Mouse (Mus musculus) kidney, adult 9 months (tissue): ENCODE measurements around the gene Med4.
A peak's percentile ranks its signal among the peaks of the same experiment; 100 is the strongest.

Experiments used
- DNase-seq: peaks from one replicate; pipeline ENCODE4 v3.0.0; 2022

Med4 gene

DNA sequence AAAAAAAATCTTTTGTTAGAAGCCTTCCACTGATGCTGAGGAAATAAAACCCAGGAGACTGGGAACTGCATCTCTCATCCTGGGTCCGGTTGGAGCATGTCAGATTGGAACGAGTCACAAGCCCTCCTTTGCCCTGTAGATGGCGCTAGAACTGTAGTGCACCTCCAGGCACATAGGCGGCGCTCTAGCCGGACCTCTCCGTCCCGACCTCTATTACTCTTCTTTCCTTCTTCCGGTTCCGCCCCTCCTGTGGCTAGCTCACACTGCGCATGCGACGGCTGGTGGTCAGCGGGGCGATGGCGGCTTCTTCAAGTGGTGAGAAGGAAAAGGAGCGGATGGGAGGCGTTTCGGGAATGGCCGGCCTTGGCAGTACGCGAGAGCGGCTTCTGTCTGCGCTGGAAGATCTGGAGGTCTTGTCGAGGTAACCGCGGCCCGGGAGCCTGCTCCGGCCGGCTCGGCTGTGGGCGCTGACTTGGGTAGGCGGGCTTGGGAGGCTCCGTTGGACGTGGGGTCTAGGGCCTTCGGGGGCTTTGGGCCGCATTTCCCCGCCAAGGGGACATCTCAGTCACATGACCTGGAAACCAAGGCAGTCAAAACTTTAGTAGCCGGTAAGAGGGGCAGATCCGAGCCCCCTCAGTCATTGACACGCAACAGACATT is at the start of gene Med4:
Med4 (plus strand) TSS at position 261 of the 659 bp plus-strand sequence.
- DNase-seq, result peak; percentile 97

DNA sequence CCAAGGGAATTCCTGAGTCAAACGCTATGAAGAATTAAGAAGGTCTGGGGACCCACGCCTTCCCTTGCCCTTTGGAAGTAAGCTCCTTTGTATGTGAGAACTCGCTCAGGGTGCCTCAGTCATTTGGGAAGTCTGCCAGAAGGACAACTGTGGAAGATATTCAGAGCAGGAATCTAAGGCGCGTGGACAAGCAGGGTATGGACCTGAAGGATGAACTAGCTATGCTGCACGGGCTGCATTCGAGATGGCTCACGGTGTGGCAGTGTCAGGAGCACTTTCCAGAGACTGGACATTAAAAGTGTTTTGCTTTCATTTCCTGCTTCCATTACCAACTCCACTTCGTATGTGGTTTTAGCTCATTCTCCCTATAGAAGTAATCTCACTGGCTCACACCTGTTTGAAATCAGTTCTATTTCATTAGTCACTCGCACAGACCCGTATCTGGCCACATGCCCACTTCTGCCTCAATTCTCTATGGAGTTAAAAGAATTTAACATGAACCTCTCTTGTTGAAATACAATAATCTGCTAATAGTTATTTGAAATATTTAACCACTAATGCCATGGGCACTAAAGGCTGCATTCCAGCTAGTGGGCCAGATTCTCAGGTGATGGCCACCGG is 49.2 kb upstream of the Med4 start:
- no peak for DNase-seq

DNA sequence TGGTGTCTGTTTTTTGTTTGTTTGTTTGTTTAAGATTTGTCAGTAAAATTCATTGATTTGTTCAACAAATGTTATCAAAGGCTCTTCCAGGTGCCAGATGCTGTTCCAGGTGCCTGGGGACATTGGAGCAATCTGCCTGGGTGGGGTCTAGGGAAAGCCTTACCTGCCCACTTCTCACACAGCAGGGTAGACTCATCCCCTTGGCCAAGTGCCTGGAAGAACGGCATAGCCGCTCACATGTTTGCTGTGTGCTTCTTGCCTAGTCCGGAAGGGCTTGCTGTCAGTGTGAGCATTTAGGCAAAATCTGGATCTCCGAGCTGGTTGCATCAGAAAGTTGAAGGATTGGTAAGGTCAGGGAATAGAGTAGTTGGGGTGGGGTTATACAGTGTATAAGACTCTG is 47.6 kb upstream of the Med4 start:
- no peak for DNase-seq

DNA sequence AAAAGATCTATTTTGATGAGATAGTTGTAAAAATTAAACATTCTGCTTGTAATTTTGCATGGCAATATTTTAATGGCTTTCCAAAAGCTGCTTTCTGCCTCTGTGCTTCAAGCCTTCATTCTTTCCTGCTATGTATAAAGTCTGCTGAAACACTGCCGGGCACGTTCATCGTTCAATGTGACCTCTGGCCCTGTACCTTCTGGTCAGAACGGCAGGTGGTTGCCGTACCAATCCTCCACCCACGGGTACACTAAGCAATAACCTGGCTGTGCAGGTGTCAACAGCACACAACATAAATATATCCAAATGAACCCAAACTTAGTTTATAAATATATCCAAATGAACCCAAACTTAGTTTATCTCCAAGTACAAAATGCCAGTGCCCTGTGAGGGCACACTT is 42.1 kb upstream of the Med4 start:
- DNase-seq, result peak; percentile 42

DNA sequence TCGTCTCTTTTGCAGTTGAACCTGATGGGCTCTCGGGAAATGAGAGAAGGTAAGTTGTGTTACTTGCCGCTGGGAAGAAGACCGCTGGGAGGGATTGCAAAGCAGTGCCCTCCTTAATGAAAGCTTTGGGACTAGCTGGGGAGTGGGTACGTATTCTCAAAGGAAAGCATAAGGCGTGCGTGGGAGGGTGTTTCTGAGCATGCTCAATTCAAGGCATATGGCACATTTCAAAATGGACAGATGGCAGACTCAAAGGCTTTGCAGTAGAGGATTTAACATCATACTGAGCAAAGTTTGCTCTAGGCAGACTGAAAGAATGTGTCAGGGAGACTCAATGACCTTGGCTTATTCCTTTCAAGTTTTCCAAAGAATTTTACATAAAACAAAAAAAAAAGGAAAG is 40.3 kb upstream of the Med4 start:
- DNase-seq, result no peak

DNA sequence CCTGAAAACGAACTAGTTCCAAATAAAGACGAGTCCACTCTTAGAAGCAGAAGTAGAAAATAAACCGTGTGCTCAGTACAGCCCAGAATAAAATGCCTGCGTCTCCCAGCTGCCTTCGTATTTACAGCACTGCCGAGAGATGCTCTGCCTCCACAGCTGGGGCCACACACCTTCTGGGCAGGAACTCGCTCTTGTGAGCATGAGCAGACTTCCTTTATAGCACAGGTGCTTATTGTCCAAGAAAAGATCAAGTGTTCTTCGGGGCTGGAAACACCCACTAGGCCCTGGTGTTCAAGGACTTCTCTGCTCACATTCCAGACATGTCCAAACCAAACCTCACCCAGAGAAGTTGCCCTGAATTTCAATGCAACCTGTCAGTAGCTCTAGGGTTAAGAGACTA is 39.2 kb upstream of the Med4 start:
- no peak for DNase-seq

DNA sequence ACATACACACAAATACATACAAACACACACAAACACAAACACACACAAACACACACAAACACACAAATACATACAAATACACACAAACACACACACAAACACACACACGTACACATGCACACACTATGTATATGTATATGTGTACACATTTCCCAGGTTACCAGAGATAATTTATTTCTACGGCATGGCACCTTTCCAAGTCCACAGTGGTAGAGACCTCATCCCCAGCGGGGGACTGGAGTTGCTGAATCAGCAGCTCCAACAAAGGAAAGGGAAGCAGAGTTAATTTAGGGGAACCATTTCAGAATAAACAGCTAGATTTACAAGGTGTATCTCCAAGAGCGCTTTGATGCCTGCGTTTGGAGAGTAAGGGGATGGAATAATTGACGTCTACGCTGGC is 37.6 kb upstream of the Med4 start:
- no peak for DNase-seq

DNA sequence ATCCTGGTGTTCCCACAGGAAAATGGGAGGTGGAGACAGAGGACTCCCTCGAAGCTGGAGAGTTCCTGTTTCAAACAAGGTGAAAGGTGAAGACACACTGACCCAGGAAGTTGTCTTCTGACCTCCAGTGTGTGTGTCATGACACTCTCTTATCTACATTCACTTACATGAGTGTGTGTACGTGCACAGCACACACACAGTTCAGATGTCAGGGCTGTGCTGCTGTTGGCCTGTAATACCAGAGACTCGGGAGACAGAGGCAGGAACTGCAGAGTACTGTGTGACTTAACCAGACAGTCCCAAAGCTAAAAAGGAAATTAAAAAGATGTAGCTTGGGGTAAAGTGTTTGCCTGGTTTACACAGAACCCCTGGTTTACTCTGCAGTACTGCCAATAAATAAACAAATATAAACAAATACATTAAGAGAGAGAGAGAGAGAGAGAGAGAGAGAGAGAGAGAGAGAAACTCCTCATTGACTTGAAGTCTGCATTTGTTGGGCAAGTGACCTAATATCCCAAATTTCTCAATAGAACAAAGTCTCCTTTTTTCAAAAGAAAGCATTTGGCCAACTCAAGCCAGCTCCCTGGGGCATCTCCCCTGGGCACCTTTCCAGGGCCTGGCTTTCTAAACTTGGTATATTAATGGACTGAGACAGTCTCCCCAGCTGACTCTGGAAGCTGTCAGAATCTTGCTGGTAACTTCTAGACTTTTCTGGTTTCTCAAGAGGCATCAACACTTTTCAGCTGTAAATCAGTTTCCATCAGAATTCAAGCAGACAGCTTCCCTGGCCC is 36.0 kb upstream of the Med4 start:
- DNase-seq, result peak; percentile 85

DNA sequence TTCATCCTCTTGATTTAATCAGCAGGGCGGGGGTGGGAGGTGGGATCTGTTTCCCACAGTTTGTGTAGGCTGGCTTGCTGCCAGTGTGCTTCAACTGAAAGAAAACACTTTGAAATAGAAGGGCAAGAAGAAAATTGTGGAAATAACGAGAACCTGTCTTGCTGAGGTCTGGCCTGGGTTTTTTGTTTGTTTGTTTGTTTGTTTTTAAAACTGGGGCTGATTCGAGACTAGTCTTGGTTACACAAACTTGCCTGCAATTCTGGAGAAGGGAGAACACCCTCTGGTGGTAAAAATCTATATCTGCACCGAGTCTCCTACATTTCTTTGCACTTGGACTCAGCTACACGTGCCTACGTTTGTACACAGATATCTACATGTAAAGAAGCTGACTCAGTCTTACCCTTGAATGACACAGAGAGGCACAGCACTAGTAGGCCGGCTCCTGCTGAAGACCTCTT is 35.2 kb upstream of the Med4 start:
- peak; percentile 78 for DNase-seq

DNA sequence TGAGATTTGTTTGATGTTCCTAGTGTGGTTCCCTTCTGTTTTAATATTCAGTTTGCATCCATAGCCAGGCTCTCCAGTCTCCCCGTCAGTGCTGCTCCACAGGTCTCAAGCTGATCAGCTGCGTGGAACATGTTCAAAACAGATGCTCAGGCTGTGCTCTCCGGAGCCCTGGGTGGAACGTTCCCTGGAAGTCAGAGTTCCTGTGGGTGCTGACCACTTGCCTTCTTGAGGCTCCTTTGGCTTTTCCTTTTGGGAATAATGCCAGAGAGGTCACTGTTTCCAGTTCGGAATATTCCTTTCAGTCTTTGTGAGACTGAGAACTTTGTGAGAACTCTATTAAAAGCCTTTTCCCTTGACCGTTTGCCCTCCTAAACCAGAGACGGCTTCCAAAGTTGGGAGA is 34.3 kb upstream of the Med4 start:
- peak; percentile 64 for DNase-seq

DNA sequence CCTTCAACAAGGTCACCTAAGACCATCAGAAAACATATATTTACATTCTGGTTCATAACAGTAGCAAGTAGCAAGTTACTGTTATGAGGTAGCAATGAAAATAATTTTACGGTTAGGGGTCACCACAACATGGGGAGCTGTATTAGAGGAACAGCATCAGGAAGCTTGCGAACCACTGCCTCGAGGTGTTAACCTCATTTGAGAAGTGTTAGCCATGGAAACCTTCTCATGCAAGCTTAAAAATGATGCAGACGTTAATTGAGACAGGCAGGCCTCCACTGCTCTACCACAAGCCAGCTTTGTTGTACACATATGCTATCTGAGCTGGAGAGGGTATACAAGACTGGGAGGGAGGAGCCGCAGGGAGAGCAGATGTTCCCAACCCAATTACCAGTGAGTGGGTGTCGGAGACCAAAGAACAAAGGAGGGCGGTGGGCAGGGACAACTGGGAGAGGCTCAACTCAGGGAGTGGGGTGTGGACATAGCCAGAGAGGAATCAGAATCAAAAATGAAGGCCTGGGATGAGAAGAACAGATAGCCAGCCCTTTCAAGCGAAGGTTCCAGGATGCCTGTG is 33.4 kb upstream of the Med4 start:
- DNase-seq, result no peak

DNA sequence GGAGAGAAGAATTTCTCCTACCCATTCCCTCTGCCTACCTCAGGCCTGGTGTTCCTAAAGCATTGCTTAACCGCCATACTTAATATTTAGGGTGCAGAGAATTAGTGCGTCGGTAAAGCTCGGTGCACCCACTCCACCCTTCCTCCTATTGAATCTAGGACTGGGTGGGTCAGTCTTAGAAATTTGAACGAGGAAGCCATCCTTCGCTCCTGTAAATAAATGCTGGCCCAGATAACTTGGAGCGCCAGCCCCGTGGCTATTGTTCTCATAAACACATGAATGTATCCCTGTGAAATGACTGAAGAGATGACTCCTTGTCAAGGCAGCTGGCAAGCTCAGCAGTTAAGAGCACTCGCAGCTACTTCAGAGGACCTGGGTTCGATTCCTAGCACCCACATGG is 32.7 kb upstream of the Med4 start:
- no peak for DNase-seq

DNA sequence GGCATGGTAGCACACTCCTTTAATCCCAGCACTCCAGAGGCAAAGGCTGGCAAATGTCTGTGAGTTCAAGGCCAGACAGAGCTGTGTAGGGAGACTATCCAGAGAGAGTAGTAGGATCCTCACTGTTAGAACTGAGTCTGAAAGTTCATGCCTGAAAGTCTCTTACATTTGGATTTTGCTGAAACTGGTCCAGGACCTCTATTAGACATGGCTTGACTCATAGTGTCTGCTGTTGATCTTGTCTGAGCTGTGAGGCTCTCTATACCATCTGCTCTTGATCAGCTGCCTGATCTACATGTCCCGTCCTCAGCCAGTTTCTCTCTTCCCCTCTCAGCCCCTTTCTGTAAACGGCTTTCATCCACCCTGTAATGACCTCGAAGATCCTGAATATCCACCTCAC is 31.5 kb upstream of the Med4 start:
- DNase-seq, result no peak

DNA sequence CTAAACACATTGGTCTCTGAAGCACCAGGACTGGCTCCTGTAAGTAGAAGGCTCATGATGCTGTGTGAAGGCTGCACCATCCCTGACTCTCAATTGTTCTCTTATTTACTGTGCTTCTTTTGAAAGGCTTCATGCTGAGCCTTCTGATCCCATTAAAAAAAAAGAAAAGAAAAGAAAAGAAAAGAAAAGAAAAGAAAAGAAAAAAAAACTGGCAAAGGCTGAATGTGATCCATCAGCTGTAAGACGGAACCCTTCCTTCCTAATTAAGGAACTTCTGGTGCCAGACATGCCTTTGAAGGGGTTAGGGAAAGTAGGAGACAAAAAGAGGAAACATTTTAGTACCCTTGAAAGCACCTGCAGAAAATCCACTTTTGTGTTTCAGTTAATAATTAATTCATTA is 30.1 kb upstream of the Med4 start:
- DNase-seq, result no peak

DNA sequence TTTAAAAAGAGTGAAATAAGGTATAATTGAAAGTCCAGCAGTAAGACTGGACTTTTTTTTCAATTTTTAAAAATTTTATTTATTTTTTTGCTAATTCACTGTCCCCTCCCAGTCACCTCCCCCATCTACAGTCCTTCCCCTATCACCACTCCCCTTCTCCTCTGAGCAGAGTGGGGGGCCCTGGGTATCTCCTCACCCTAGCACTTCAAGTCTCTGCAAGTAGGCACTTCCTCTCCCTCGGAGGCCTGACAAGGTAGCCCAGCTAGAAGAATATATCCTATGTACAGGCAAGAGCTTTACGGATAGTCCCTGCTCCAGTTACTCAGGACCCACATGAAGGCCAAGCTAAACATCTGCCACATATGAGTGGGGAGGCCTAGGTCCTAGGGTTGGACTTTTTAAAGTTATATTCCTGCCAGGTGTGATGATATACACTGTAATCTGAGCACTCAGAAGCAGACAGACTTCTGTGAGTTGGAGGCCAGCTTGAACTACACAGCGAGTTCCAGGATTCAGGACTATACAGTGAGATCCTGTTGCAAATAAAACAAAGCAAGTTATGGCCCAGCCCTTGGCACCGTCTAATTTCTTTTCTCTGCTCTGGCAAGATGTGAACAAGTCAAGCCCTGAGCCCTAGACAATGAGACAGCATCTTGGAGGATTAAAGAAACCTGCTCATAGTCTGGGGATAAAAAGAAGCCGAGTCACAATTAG is 26.2 kb upstream of the Med4 start:
- no peak for DNase-seq

DNA sequence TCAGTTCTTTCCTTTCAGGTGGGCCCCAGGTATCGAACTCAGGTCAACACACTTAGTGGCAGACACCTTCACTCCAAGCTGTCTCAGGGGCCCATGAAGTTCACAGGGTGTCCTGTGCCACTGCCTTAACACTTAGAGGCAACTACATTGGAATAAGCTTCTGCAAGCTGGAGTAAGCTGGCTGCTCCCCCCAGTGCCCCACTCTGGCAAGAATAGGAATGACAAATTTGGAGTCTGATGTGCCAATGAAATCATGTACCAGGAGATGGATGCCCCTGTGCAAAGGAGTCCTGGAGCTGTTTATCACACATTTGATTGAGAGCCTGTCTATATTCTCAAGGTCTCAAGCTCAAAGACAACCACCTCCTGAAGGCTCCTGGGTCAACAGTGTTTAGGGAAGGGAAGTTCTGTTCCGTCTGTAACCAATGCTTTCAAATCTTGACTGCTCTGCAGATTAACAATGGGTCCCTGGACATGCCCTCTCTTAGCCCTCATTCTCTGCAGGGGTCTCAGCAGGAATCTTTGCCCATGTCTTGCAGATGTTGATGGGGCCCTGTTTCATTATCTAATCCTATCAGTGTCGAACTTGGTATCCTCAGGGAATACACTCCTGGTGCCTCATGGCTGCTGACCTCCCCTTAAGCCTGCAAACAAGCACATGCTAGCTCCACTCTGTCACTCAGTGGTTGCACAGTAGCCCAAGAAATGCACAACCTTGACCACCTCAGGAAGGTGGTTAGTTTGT is 25.3 kb upstream of the Med4 start:
- no peak for DNase-seq

DNA sequence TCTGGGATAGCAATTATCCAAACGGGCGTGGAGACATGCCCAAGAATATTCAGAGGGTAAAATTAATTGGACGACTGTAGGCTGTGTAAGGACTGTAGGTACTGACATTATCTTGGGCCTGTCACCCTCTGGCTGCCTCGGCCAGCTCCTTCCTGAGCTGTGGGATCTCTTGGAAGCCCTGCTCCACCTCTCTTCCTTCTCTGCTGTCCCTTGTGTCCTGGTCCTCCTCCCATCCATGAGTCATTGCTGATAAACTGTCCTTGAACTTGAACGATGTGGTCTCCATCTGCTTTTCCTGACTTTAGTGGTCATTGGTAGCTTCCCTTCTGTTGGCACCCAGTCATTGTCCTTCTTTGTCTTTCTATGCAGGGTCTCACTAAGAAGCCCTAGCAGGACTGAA is 23.2 kb upstream of the Med4 start:
- DNase-seq, result no peak

DNA sequence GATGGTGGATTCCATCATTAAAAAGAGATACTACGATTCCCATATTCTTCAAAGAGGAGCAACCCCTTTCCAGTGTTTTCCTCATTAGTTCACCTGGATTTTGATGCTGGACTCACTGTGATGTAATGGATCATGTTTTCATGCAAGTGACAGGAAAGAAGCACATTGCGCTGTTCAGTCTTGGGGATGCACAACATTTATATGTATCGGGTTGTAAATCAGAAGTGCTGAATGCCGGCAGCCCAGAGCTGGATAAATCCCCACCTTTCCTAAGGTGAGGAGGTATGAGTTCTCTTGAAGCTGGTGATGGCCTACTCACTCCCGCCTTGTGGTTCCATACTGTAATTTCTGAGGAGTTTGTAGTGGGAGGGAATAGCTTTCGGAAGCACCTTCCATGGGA is 16.5 kb upstream of the Med4 start:
- no peak for DNase-seq

DNA sequence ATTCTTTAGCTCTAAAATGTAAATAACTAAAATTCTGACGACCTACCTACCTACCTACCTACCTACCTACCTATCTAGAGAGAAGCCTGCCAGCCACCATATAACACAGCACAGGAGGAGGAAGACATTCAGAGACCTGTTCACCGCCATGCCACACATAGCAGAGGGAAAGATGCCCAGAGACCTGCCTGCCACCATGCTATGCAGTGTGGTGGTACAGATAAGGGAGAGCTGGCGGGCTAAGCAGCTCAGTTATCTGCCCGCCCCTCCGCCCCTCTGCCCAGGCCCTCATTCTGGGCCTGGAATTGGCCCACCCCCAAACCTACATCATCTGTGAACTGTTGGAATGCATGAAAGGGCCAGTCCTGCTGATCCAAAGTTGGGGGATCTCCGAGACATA is 15.7 kb upstream of the Med4 start:
- DNase-seq, result no peak

DNA sequence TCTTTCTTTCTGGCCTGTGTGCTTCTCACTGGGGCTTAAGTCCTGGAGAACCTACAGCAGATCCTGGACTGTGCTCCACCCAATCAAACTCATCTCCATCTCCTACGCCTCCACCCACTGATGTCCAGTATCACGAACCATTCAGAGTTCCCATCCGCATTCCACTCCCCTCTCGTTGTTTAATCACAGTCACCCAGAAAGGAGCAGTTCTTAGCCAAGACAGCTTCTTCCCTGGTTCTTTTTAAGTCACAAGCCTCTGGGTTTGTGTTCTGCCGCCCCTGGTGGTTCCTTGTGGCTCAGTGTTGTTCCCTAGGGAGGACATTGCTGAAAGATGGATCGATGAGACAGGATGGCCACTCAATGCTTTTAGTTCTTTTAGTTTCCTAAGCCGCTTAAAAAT is 14.1 kb upstream of the Med4 start:
- no peak for DNase-seq

DNA sequence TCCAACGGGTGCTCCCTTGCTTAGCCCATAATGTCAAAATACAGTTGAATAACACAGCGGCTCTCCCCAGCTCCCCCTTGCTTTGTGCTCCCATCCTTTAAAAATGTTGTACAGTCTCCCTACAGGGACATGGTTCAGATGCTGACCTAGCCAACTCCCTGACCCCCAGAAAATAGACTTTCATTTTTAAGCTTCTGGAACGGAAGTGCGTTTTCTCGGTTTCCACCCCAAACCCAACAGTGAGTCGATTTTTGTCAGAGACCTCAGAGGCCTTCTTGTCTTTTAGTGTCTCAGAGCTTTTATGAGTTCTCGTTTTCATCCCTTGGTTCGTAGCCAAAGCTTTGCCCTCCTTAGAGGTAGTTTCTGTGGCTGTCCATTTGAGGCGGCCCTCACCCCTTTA is 8.5 kb upstream of the Med4 start:
- DNase-seq, result no peak

DNA sequence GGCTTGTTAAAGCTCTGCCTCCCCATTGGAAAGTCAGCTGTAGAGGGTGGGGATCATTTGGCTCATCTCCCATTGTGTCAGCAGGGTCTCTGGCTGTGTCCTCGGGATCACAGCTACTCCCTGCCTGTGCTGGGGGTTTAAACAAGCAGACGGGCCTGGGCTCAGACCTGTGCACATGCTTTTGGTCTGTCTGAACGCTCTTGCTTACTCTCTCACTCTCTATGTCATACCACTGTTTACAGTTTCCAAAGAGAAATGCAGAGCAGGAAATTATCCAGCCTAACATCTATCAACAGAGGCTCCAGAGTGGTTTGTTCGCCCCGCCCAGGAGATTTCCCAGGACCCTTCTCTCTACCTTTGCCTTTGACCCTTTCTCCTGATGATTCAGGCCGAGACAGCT is 8.1 kb upstream of the Med4 start:
- DNase-seq, result no peak
